Mouse (Mus musculus) heart, embryonic 15.5 days (tissue): Measurements from ENCODE around the gene Tssk2. TPM values are rescaled to one million over a fixed set of nuclear protein-coding genes. Genes with fewer than 3 reads are reported as not detected.

ENCODE experiments used
- ATAC-seq: fragments of 200-750 bp; cut with Nextera tagmentation; replicated peaks from 2 replicates; pipeline ENCODE4 v1.8.0; 2017; ENCODE audit warnings: low read depth, moderate TSS enrichment; ENCODE audit not compliant: insufficient number of reproducible peaks, insufficient read depth, low FRiP score
- H3K27ac ChIP-seq: fragments of 300-500 bp; sonication (generic); 2 replicates; pipeline ENCODE4 v1.5.1; 2015; ENCODE audit warnings: mild to moderate bottlenecking, inconsistent platforms
- H3K27me3 ChIP-seq: fragments of 300-500 bp; sonication (generic); 2 replicates; pipeline ENCODE4 v1.6.1; 2015; ENCODE audit warnings: inconsistent platforms
- H3K36me3 ChIP-seq: fragments of 300-500 bp; sonication (generic); 2 replicates; pipeline ENCODE4 v1.6.1; 2015; ENCODE audit warnings: mild to moderate bottlenecking, inconsistent platforms
- H3K4me1 ChIP-seq: fragments of 300-500 bp; sonication (generic); replicated peaks from 2 replicates; pipeline ENCODE4 v1.6.1; 2015; ENCODE audit warnings: inconsistent platforms
- H3K4me2 ChIP-seq: fragments of 300-500 bp; sonication (generic); 2 replicates; pipeline ENCODE4 v1.6.1; 2015; ENCODE audit warnings: inconsistent platforms, mild to moderate bottlenecking, moderate library complexity
- H3K4me3 ChIP-seq: fragments of 300-500 bp; sonication (generic); 2 replicates; pipeline ENCODE4 v1.5.1; 2015; ENCODE audit warnings: mild to moderate bottlenecking, inconsistent platforms
- H3K9ac ChIP-seq: fragments of 300-500 bp; sonication (generic); 2 replicates; pipeline ENCODE4 v1.6.1; 2015; ENCODE audit warnings: mild to moderate bottlenecking, inconsistent platforms
- H3K9me3 ChIP-seq: fragments of 300-500 bp; sonication (generic); replicated peaks from 2 replicates; pipeline ENCODE4 v1.6.1; 2016; ENCODE audit warnings: inconsistent platforms
- WGBS: fragments of 180-500 bp; shearing (Covaris S2); methylation state at CpG from one replicate; pipeline ENCODE4 v1.1.7; 2015; ENCODE audit warnings: mixed read lengths; 5-methylcytosine and 5-hydroxymethylcytosine counted together
- polyA plus RNA-seq: library from polyadenylated mRNA; unstranded; fragments of >200 nt; fragmentation: Nextera tagmentation; extraction: Ambion mirVana; gene quantifications from 2 replicates; pipeline ENCODE4 v1.2.1, GENCODE M21; 2015

Gene Tssk2
- polyA plus RNA-seq, 1 experiment from 2014 or later: not detected

- Histone ChIP-seq H3K4me3 (no peak overlapping the region), H3K4me2 (no peak overlapping the region), H3K4me1 (peaks cover 41% of the 10 kb centered on the region), H3K27me3 (no peaks in the 10 kb centered on the region), H3K9me3 (no peaks in the 10 kb centered on the region), H3K36me3 (peaks cover 9% of the 10 kb centered on the region; the same call in 1 of the 2 replicates), H3K9ac (no peak overlapping the region), H3K27ac (peak overlapping the region; percentile 52)
- ATAC-seq: no peak; the same call in 1 of the 2 replicates
- 30% methylated on average over 4 of the region's 4 CpGs for WGBS
Observed at GRCm38 (mm10) chr16:17875174-17875573, 23.3 kb upstream of the Tssk2 start.

- peaks cover 37% of the 10 kb centered on the region for H3K4me1 ChIP-seq
- 87% methylated on average over 1 of the region's 1 CpGs for WGBS
Observed at GRCm38 (mm10) chr16:17876096-17876495, 22.3 kb upstream of the Tssk2 start.

GRCm38 (mm10) chr16:17879571-17879970, 18.9 kb upstream of the Tssk2 start:
- no peak overlapping the region for H3K4me2 ChIP-seq
- H3K9me3 ChIP-seq: no peaks in the 10 kb centered on the region
- no peak overlapping the region for H3K9ac ChIP-seq
- H3K27me3 ChIP-seq: no peaks in the 10 kb centered on the region
- no peak for ATAC-seq
- no peak overlapping the region for H3K27ac ChIP-seq
- WGBS: 80% methylated on average over 4 of the region's 4 CpGs
- H3K36me3 ChIP-seq: no peaks in the 10 kb centered on the region; the same call in 1 of the 2 replicates
- no peak overlapping the region for H3K4me3 ChIP-seq
- peaks cover 29% of the 10 kb centered on the region for H3K4me1 ChIP-seq

More at GRCm38 (mm10) chr16:17876096-17876495, 22.3 kb upstream of the Tssk2 start:
- Histone ChIP-seq H3K9ac (no peak overlapping the region), H3K27me3 (no peaks in the 10 kb centered on the region), H3K4me3 (no peak overlapping the region), H3K9me3 (no peaks in the 10 kb centered on the region), H3K4me2 (no peak overlapping the region), H3K36me3 (peaks cover 7% of the 10 kb centered on the region; the same call in 1 of the 2 replicates), H3K27ac (no peak overlapping the region)
- ATAC-seq: no peak

- Histone ChIP-seq H3K27ac (no peak overlapping the region), H3K4me2 (no peak overlapping the region), H3K27me3 (no peaks in the 10 kb centered on the region), H3K9ac (no peak overlapping the region), H3K9me3 (no peaks in the 10 kb centered on the region), H3K4me1 (peaks cover 20% of the 10 kb centered on the region), H3K36me3 (no peaks in the 10 kb centered on the region; the same call in 1 of the 2 replicates), H3K4me3 (no peak overlapping the region)
- no peak for ATAC-seq
Observed at GRCm38 (mm10) chr16:17882196-17882595, 16.2 kb upstream of the Tssk2 start.

GRCm38 (mm10) chr16:17884116-17884515, 14.3 kb upstream of the Tssk2 start:
- 60% methylated on average over 6 of the region's 6 CpGs for WGBS
- no peak for ATAC-seq
- H3K27me3 ChIP-seq: no peaks in the 10 kb centered on the region
- peaks cover 20% of the 10 kb centered on the region for H3K4me1 ChIP-seq
- H3K9me3 ChIP-seq: no peaks in the 10 kb centered on the region
- no peak overlapping the region for H3K27ac ChIP-seq
- H3K36me3 ChIP-seq: no peaks in the 10 kb centered on the region; the same call in 1 of the 2 replicates
- H3K4me3 ChIP-seq: no peak overlapping the region
- no peak overlapping the region for H3K4me2 ChIP-seq
- no peak overlapping the region for H3K9ac ChIP-seq

GRCm38 (mm10) chr16:17889689-17890341, 8.6 kb upstream of the Tssk2 start:
- Histone ChIP-seq H3K9ac (no peak overlapping the region), H3K27me3 (no peaks in the 10 kb centered on the region), H3K4me3 (peak overlapping the region; percentile 95), H3K27ac (no peak overlapping the region), H3K36me3 (no peaks in the 10 kb centered on the region), H3K9me3 (no peaks in the 10 kb centered on the region), H3K4me1 (peaks cover 30% of the 10 kb centered on the region), H3K4me2 (peak overlapping the region; percentile 73)
- WGBS: 82% methylated on average over 6 of the region's 6 CpGs
- no peak for ATAC-seq

- H3K27me3 ChIP-seq: no peaks in the 10 kb centered on the region
- H3K4me2 ChIP-seq: peak overlapping the region; percentile 73
- H3K9me3 ChIP-seq: no peaks in the 10 kb centered on the region
- H3K27ac ChIP-seq: no peak overlapping the region
- no peak for ATAC-seq
- peak overlapping the region; percentile 96 for H3K9ac ChIP-seq
- peaks cover 30% of the 10 kb centered on the region for H3K4me1 ChIP-seq
- no peaks in the 10 kb centered on the region for H3K36me3 ChIP-seq
- H3K4me3 ChIP-seq: peak overlapping the region; percentile 95
- 48% methylated on average over 2 of the region's 2 CpGs for WGBS
Observed at GRCm38 (mm10) chr16:17890342-17890727, 8.1 kb upstream of the Tssk2 start.

- under 1% methylated on average over 44 of the region's 44 CpGs for WGBS
- peak; percentile 59 for ATAC-seq
- peak overlapping the region; percentile 97 for H3K27ac ChIP-seq
- peak overlapping the region; percentile 96 for H3K9ac ChIP-seq
- peaks cover 30% of the 10 kb centered on the region for H3K4me1 ChIP-seq
- H3K4me2 ChIP-seq: peak overlapping the region; percentile 73
- no peaks in the 10 kb centered on the region for H3K9me3 ChIP-seq
- H3K4me3 ChIP-seq: peak overlapping the region; percentile 95
- H3K27me3 ChIP-seq: no peaks in the 10 kb centered on the region
- H3K36me3 ChIP-seq: no peaks in the 10 kb centered on the region
Observed at GRCm38 (mm10) chr16:17890917-17891566, 7.4 kb upstream of the Tssk2 start.

- Histone ChIP-seq H3K27me3 (no peaks in the 10 kb centered on the region), H3K4me3 (peak within 1 kb of the TSS; percentile 95), H3K4me2 (peak within 1 kb of the TSS; percentile 73), H3K9ac (peak within 1 kb of the TSS; percentile 96), H3K9me3 (no peaks in the 10 kb centered on the region), H3K36me3 (no peaks in the 10 kb centered on the region), H3K27ac (peak within 1 kb of the TSS; percentile 97), H3K4me1 (peaks cover 30% of the 10 kb centered on the region)
- peak; percentile 97 for ATAC-seq
- under 1% methylated on average over 38 of the region's 38 CpGs for WGBS
Observed at GRCm38 (mm10) chr16:17891567-17891959, 6.9 kb upstream of the Tssk2 start, which contains the start of gene Gm20518. TSS of gene Gm20518 (minus strand) at chr16:17891671.

- Histone ChIP-seq H3K4me1 (peaks cover 28% of the 10 kb centered on the region), H3K27ac (peak overlapping the region; percentile 72), H3K27me3 (no peaks in the 10 kb centered on the region), H3K4me2 (no peak overlapping the region), H3K4me3 (no peak overlapping the region), H3K9ac (no peak overlapping the region), H3K9me3 (no peaks in the 10 kb centered on the region), H3K36me3 (no peaks in the 10 kb centered on the region)
- no peak for ATAC-seq
- WGBS: 37% methylated on average over 3 of the region's 3 CpGs
Observed at GRCm38 (mm10) chr16:17892606-17893005, 5.8 kb upstream of the Tssk2 start.

GRCm38 (mm10) chr16:17893923-17894322, 4.5 kb upstream of the Tssk2 start, which contains the start of gene Tssk1:
TSS of gene Tssk1 (plus strand) at chr16:17894223.
- WGBS: 74% methylated on average over 2 of the region's 2 CpGs
- Histone ChIP-seq H3K9ac (no peak within 1 kb of the TSS), H3K4me3 (no peak within 1 kb of the TSS), H3K4me2 (no peak within 1 kb of the TSS), H3K4me1 (peaks cover 28% of the 10 kb centered on the region), H3K9me3 (no peaks in the 10 kb centered on the region), H3K27ac (no peak within 1 kb of the TSS), H3K27me3 (no peaks in the 10 kb centered on the region), H3K36me3 (peaks cover 4% of the 10 kb centered on the region; the same call in 1 of the 2 replicates)
- ATAC-seq: no peak
